Mouse (Mus musculus) left cerebral cortex, postnatal 25 days (tissue): ENCODE results near the gene Gm10662. TPM values are rescaled to one million over a fixed set of nuclear protein-coding genes. Genes with fewer than 3 reads are reported as not detected.
"Not testable (repeated sequence)": the region's sequence is repeated elsewhere in the genome, so short reads cannot be mapped to it uniquely, and the experiment has no call there.

Source experiments
- DNase-seq, 2 experiments: peaks; one replicate each; pipeline ENCODE4 v3.0.0; 2022; ENCODE audit warnings: low spot score in 2 of 2, mixed read lengths in 1 of 2
- intact Hi-C: fragments of 180-260 bp; cut with DNase I; formaldehyde crosslinking; loops from one replicate; pipeline ENCODE4 v1.15.1; 2025
- total RNA-seq, 2 experiments: library from RNA; stranded (reverse); gene quantifications; 2 replicates each; pipeline ENCODE4 v1.2.3; 2021

The Gm10662 gene
- total RNA-seq, result not detected

DNA sequence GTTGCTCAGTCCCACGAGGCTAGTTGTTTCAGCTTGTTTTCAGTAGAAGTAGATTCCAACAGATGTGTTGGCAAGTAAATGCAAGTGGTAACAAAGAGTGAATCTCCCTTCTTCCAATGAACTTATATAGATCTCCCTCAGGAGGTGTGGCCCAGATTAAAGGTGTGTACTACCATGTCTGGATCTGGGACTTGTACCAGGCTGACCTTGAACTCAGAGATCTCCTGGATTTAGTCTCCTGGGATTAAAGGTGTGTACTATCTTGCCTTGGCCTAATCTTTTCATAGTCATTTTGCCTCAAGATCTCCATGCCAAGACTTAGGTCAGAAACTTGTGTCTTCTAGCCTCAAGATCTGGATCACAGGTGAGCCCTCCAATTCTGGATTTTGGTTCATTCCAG lies at the start of gene Gm10662:
Gene Gm10662 (minus strand): TSS at position 101 of the 400 bp plus-strand sequence.
- intact Hi-C loops, DNase-seq: not testable (repeated sequence)

DNA sequence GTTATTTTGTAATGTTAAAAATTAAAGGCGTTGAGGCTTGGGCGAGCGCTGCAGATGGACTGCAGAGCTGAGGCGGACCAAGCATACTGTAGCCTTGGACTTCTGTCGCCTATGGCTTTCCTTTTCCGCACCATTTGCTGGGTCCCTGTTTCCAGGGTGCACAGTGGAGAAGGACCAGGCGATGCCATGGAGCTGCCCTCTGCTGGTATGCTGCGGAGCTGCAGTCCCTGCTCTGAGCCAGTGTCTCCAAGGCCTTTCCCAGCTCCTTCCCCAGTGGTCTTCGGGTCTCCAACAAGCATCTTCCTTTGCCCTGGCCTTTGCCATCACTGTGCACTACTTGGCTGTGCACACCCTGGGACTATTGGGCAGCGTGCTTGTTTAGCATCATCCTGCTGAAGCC lies 19.2 kb upstream of the Gm10662 start:
- DNase-seq, intact Hi-C loops: not testable (repeated sequence)

Other genes starting within 250 kb of the Gm10662 start
- not detected for gene Gm4214, start 159.8 kb downstream of the Gm10662 start, total RNA-seq
- gene Gm4216, start 124.6 kb downstream of the Gm10662 start, total RNA-seq, result not detected
- gene Vmn1r163, start 88.9 kb downstream of the Gm10662 start, total RNA-seq, result not detected
- gene Gm8720, start 77.0 kb downstream of the Gm10662 start, total RNA-seq, result not detected
- gene Vmn1r165, start 72.9 kb upstream of the Gm10662 start, total RNA-seq, result not detected
- gene Vmn1r166, start 107.2 kb upstream of the Gm10662 start, total RNA-seq, result not detected
- gene Gm6902, start 134.4 kb upstream of the Gm10662 start, total RNA-seq, result not detected
- not detected for gene Nlrp4e, start 156.7 kb upstream of the Gm10662 start, total RNA-seq
- gene Nlrp5, start 241.4 kb upstream of the Gm10662 start, total RNA-seq, result not detected